Comparison of ENCODE assay signal across 7 mouse cellular contexts in the genomic region with DNA sequence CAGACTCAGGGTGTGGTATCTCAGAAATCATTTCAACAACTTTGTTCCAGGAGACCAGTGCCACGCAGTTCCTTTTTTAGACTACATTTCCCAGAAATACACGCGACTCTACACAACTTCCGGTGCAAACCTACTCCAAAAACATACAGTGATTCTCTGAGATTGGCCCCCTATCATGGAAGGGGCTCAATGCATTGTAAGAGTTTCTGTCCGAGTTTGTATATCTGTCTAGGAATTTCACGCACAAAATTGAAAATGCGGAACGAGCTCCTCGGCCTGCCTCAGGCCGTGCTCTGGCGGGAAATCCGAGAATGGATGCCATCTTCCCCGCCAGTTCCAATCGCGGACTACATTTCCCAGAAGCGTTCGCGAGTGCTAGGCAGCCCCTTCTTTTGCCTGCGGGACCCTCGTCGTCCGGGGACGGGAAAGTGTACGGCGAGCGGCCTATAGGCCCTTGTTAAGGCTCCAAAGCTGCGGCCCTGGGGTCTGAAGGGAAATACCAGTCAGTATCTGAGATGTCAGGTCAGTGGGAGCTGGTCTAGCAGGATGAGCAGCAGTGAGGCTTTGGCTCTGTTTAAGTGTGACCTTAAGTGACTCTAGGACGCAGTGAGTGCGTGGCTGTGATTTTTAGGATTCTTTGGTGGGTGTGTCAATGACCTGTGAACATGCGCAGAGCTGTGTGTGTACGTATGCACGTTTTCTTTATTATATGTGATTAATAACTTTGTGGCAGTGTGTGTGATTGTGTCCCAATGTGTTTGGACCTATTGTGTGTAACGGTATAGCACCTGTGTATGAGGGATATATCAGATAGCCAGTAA. TPM values are rescaled to one million over a fixed set of nuclear protein-coding genes. Genes with fewer than 3 reads are reported as not detected.
DNase-seq lines count a peak whose midpoint lies in the region; ATAC-seq lines count a peak whose summit lies in the region.

TSS of gene Zfp383 (plus strand) at position 94 of the 821 bp plus-strand sequence.

- peak; percentile 90 for DNase-seq in adrenal gland, adult 2 months
- DNase-seq in embryo, embryonic 11 days, result peak; percentile 95
- DNase-seq in gastrocnemius, postnatal 25 days, result peak; percentile 81
- peak; percentile 96 for DNase-seq in intestine, embryonic 14.5 days (ENCODE audit: low spot score)
- DNase-seq in left cerebral cortex, postnatal 14 days (ENCODE audit: low spot score in 2 of 2), result peak; percentile 56 to 78
- DNase-seq in mesoderm, embryonic 11.5 days (ENCODE audit: low read depth, low spot score), result peak; percentile 89
- peak; percentile 72 to 81 for DNase-seq in right cerebral cortex, postnatal 36 days (ENCODE audit: low spot score in 2 of 2)

- intact Hi-C loops in left cerebral cortex, postnatal 14 days (cut with DNase I), result loop anchor here (10.0 kb wide), 1 partner anchor 94 kb away; the partner anchor contains the start of gene Zfp790

- H3K4me3 ChIP-seq in intestine, embryonic 14.5 days (ENCODE audit: low read depth, low read length), result peak within 1 kb of the TSS; percentile 69

- H3K9ac ChIP-seq in intestine, embryonic 14.5 days (ENCODE audit: low read length), result peak within 1 kb of the TSS; percentile 63

- no peaks in the 10 kb centered on the region for H3K9me3 ChIP-seq in intestine, embryonic 14.5 days (ENCODE audit: control insufficient read depth, low read length)

- peak within 1 kb of the TSS; percentile 94 for H3K27ac ChIP-seq in intestine, embryonic 14.5 days (ENCODE audit: low read depth)

- peak; percentile 74 for ATAC-seq in intestine, embryonic 14.5 days (replicated peaks; ENCODE audit: low FRiP score, low TSS enrichment, low read depth)

- peaks cover 29% of the 10 kb centered on the region for H3K36me3 ChIP-seq in intestine, embryonic 14.5 days (ENCODE audit: control insufficient read depth, insufficient read depth, low read length)

- H3K27me3 ChIP-seq in intestine, embryonic 14.5 days (replicated peaks; ENCODE audit: control insufficient read depth, insufficient read depth, low read length), result no peaks in the 10 kb centered on the region

- under 1% methylated on average over 33 of the region's 33 CpGs for WGBS in intestine, embryonic 14.5 days

- peak within 1 kb of the TSS; percentile 68 for H3K4me2 ChIP-seq in intestine, embryonic 14.5 days (ENCODE audit: low read length)

- peaks cover 11% of the 10 kb centered on the region for H3K4me1 ChIP-seq in intestine, embryonic 14.5 days (replicated peaks; ENCODE audit: control insufficient read depth, insufficient read depth, low read length)

RNA-seq across cellular contexts. Expression of gene Zfp383, which starts in this region (rescaled TPM):
- total RNA-seq in adrenal gland, adult 2 months (2021), result 1 to 10 TPM; 4.0 to 7.8 TPM
- polyA plus RNA-seq in adrenal gland, adult 2 months (2012; rRNA removed), result 0.26 and 0.39 TPM in 2 replicates
- 1 to 10 TPM; 4.9 to 7.2 TPM for total RNA-seq in gastrocnemius, postnatal 25 days (2021)
- 5.4 and 5.6 TPM in 2 replicates for polyA plus RNA-seq in intestine, embryonic 14.5 days (2014; fragmentation: Nextera tagmentation; extraction: Ambion mirVana)
- 1 to 10 TPM; 7.5 to 8.2 TPM for total RNA-seq in left cerebral cortex, postnatal 14 days (2021)

Comparison
In these comparisons a context has a peak if more than half of its experiments do, and no peak if none do; other contexts are left out.
1. Peak in every context shown above with its lines: DNase-seq, ATAC-seq, H3K4me3 ChIP-seq and H3K27ac ChIP-seq.